Mouse (Mus musculus): ENCODE results near the gene Zfp46. TPM values are rescaled to one million over a fixed set of nuclear protein-coding genes. Genes with fewer than 3 reads are reported as not detected.
A peak's percentile ranks its signal among the peaks of the same experiment; 100 is the strongest.

Zfp46 gene
- polyA plus RNA-seq, 1 experiment = 3.9 TPM

DNA sequence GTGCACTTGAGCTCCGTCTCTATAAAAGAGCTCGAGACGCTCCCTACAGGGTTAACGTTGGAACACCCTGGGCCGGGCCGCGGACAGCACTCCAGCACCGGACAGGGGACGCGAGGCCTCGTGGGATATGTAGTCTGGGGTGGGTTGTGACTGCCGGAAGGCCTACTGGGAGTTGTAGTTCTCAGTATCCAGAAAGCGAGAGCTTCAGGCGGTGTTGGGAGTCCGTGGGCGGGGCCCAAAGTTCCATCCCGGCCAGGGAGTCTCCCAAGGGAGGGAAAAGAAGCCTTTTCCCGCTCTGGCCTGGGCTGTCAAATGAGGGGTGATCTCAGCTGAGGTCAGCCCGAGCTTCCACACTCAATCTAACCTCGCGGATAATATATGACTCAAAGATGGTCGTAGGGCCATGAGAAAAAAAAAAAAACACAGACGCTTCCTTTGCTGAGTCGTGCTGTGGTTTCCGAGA is 896 bp downstream of the Zfp46 start:
- Histone ChIP-seq H3K27ac (replicated peaks; ENCODE audit: low read depth, low read length) (peak overlapping the region; percentile 99), H3K4me1 (ENCODE audit: control insufficient read depth, insufficient read depth, insufficient read length, low read length) (peaks cover 17% of the 10 kb centered on the region), H3K4me3 (ENCODE audit: insufficient read depth, low read depth, low read length) (peak overlapping the region; percentile 64)

- Histone ChIP-seq H3K27ac (replicated peaks; ENCODE audit: low read depth, low read length) (peak overlapping the region; percentile 83), H3K4me1 (ENCODE audit: control insufficient read depth, insufficient read depth, insufficient read length, low read length) (peaks cover 17% of the 10 kb centered on the region), H3K4me3 (ENCODE audit: insufficient read depth, low read depth, low read length) (peak overlapping the region; percentile 73)
Observed at GRCm38 (mm10) chr4:136285811-136286371, 1.4 kb downstream of the Zfp46 start.

- Histone ChIP-seq H3K4me3 (ENCODE audit: insufficient read depth, low read depth, low read length) (no peak overlapping the region), H3K27ac (replicated peaks; ENCODE audit: low read depth, low read length) (no peak overlapping the region), H3K4me1 (ENCODE audit: control insufficient read depth, insufficient read depth, insufficient read length, low read length) (peaks cover 3% of the 10 kb centered on the region; the same call in 1 of the 2 replicates)
Observed at GRCm38 (mm10) chr4:136289918-136290780, 5.7 kb downstream of the Zfp46 start.

DNA sequence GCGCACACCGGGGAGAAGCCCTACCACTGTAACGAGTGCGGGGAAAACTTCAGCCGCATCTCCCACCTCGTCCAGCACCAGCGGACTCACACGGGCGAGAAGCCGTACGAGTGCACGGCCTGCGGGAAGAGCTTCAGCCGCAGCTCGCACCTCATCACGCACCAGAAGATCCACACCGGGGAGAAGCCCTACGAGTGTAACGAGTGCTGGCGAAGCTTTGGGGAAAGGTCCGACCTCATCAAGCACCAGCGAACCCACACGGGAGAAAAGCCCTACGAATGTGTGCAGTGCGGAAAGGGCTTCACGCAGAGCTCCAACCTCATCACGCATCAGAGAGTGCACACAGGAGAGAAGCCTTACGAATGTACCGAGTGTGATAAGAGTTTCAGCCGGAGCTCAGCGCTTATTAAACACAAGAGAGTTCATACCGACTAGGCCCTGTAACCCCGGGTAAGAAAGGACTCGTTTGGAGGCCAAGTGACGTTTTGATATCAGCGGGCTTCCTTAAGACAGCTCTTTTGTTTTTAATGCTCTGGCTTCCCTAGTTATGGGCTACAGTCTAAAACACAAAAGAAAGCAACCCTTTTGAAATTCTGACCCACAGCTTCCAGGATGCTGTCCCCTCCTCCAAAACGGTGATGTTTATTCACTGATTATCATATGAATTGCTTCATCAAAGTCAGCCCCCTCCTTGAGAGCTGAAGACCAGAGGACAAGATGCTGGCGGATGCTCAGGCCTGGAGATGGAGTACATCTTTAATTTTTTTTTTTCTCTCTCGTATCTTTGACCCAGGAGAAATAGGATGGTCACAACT is 6.5 kb downstream of the Zfp46 start:
- H3K27ac ChIP-seq (replicated peaks; ENCODE audit: low read depth, low read length) = no peak overlapping the region
- peaks cover 3% of the 10 kb centered on the region; the same call in 1 of the 2 replicates for H3K4me1 ChIP-seq (ENCODE audit: control insufficient read depth, insufficient read depth, insufficient read length, low read length)
- no peak overlapping the region for H3K4me3 ChIP-seq (ENCODE audit: insufficient read depth, low read depth, low read length)

GRCm38 (mm10) chr4:136291692-136292091 is 7.2 kb downstream of the Zfp46 start:
- H3K4me1 ChIP-seq (ENCODE audit: control insufficient read depth, insufficient read depth, insufficient read length, low read length) = peaks cover 1% of the 10 kb centered on the region; the same call in 1 of the 2 replicates
- no peak overlapping the region for H3K27ac ChIP-seq (replicated peaks; ENCODE audit: low read depth, low read length)
- H3K4me3 ChIP-seq (ENCODE audit: insufficient read depth, low read depth, low read length) = no peak overlapping the region

DNA sequence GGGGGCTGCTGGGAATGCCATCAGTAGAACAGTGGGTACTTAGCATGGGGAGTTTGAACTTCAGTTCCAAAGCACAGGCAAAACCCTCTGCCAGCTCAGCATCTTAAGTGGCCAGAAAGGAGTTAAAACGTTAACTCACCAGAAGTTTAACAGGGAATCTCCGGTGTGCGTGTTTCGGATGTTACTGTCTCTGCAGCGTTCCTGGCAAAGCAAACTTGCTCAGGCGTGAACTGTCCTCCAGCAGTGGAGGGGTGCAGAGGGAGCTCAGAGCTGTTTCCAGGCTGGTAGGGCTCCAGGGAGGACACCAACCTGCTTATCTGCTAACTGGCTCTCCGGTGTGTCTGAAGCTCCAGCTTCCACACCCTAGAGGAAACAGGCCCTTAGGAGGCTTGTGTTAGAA is 11.5 kb downstream of the Zfp46 start:
- Histone ChIP-seq H3K27ac (replicated peaks; ENCODE audit: low read depth, low read length) (no peak overlapping the region), H3K4me3 (ENCODE audit: insufficient read depth, low read depth, low read length) (no peak overlapping the region), H3K4me1 (ENCODE audit: control insufficient read depth, insufficient read depth, insufficient read length, low read length) (no peaks in the 10 kb centered on the region)

DNA sequence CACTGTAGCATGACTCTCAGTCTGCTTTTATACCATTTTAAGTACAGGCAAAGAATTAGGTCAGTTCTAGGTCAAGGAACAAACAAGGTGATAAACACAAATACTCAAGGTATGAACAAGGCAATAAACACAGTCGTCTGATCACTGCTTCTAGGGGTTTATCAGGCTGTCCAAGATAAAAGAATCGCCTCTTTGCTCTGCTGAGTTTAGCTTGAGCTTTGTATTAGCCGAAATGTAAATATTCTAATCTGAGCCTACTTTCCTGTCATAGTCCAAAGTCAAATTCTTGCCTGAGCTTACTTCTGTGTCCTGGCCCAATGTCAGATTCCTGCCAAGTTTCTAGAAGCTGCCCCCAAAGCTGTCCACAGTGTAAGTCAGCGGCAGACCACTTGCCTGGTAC is 18.0 kb downstream of the Zfp46 start:
- Histone ChIP-seq H3K27ac (replicated peaks; ENCODE audit: low read depth, low read length) (no peak overlapping the region), H3K4me1 (ENCODE audit: control insufficient read depth, insufficient read depth, insufficient read length, low read length) (no peaks in the 10 kb centered on the region), H3K4me3 (ENCODE audit: insufficient read depth, low read depth, low read length) (no peak overlapping the region)

DNA sequence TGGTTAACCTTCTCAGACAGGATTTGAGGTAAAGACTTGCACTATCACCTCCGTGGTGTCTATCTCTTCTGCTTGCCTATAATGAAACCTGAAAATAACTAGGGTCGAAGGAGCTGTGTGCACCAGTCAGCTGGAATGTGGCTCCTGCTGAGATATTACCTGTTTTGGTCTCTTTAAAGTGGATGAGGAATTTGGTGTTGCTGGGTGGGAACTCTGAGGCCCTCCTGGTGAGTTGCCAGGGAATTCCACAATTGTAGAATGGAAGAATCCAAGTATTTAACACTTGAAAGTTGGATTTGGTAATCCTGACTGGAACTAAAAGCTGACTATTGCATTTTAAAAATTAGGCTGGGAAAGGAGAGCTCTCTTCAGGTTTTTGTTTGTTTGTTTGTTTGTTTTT is 19.7 kb downstream of the Zfp46 start:
- no peak overlapping the region for H3K4me3 ChIP-seq (ENCODE audit: insufficient read depth, low read depth, low read length)
- no peak overlapping the region for H3K27ac ChIP-seq (replicated peaks; ENCODE audit: low read depth, low read length)

DNA sequence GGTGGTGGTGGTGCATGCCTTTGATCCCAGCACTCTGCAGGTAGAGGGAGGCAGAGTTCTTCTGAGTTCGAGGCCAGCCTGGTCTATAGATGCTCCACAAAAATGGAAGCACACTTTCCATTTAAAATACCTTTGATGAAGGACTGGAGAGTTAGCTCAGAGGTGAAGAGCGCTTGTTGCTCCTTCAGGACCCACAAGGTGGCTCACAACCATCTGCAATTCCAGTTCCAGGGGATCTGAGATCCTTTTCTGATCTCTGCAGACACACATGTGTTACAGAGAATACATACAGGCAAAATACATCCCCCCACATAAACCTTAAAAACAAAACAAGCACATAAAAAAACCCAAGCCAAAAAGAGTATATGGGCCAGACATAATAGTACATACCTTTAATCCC is 23.9 kb downstream of the Zfp46 start:
- Histone ChIP-seq H3K27ac (replicated peaks; ENCODE audit: low read depth, low read length) (no peak overlapping the region), H3K4me1 (ENCODE audit: control insufficient read depth, insufficient read depth, insufficient read length, low read length) (peaks cover 8% of the 10 kb centered on the region), H3K4me3 (ENCODE audit: insufficient read depth, low read depth, low read length) (no peak overlapping the region)

More for the DNA sequence above, 19.7 kb downstream of the Zfp46 start:
- H3K4me1 ChIP-seq (ENCODE audit: control insufficient read depth, insufficient read depth, insufficient read length, low read length) = no peaks in the 10 kb centered on the region

DNA sequence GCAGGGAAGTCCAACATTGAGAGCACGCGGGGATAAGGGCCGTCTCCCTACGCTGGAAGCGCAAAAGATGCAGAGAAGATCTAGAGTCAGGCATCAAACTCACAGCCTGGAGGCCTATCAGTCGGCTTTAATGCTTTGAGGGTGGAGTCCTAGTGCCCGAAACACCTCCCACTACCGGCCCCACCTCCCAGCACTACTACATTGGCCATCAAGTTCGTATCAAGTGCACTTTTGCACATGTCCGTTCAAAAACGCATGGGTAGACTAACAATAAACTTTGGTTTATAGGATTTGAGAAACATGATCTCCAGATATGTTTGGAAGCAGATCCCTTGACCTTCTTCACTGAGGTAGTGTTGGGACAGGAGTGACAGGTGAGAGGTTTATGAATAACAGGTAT is 25.3 kb downstream of the Zfp46 start:
- peak overlapping the region; percentile 75 for H3K4me3 ChIP-seq (ENCODE audit: insufficient read depth, low read depth, low read length)
- no peak overlapping the region for H3K27ac ChIP-seq (replicated peaks; ENCODE audit: low read depth, low read length)
- H3K4me1 ChIP-seq (ENCODE audit: control insufficient read depth, insufficient read depth, insufficient read length, low read length) = peaks cover 8% of the 10 kb centered on the region

GRCm38 (mm10) chr4:136310229-136311041 is 26.0 kb downstream of the Zfp46 start, which contains the start of gene Hnrnpr:
Hnrnpr (plus strand) TSS chr4:136310942.
- Histone ChIP-seq H3K4me3 (ENCODE audit: insufficient read depth, low read depth, low read length) (peak within 1 kb of the TSS; percentile 86), H3K27ac (replicated peaks; ENCODE audit: low read depth, low read length) (peak within 1 kb of the TSS; percentile 46), H3K4me1 (ENCODE audit: control insufficient read depth, insufficient read depth, insufficient read length, low read length) (peaks cover 8% of the 10 kb centered on the region)

GRCm38 (mm10) chr4:136311042-136311999 is 26.8 kb downstream of the Zfp46 start:
- H3K27ac ChIP-seq (replicated peaks; ENCODE audit: low read depth, low read length) = peak overlapping the region; percentile 46; the same call in 1 of the 2 replicates

DNA sequence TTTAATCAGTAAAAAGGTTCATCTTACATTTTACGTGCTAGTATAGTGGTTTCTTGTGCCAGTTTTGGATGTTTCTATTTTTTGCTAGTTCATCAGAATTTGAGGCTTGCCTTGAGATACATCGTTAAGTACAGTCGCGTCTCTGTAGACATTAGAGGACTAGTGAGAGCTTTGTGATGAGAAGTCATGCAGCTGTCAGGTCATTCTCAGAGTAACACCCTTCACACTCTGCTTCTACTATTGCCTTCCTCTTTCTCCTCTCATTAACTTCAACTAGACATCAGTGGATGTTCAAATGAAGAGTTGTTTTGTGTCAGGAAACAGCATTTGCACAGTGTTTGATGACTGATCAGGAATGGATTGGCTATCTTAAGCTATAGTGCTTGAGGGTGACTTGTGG is 28.1 kb downstream of the Zfp46 start:
- H3K27ac ChIP-seq (replicated peaks; ENCODE audit: low read depth, low read length) = no peak overlapping the region
- peaks cover 8% of the 10 kb centered on the region for H3K4me1 ChIP-seq (ENCODE audit: control insufficient read depth, insufficient read depth, insufficient read length, low read length)
- no peak overlapping the region for H3K4me3 ChIP-seq (ENCODE audit: insufficient read depth, low read depth, low read length)

More at GRCm38 (mm10) chr4:136311042-136311999, 26.8 kb downstream of the Zfp46 start:
- Histone ChIP-seq H3K4me1 (ENCODE audit: control insufficient read depth, insufficient read depth, insufficient read length, low read length) (peaks cover 8% of the 10 kb centered on the region), H3K4me3 (ENCODE audit: insufficient read depth, low read depth, low read length) (peak overlapping the region; percentile 86)

Measured in brown adipose tissue, adult 24 weeks (tissue).